Mouse (Mus musculus) ES-Bruce4 (cell line): ENCODE results near the gene Pitpnc1.

Experiments used
- CTCF ChIP-seq: IDR thresholded peaks from one replicate; pipeline ENCODE4 v1.8.1; 2011; ENCODE audit warnings: low read depth, low read length
- EP300 ChIP-seq: IDR thresholded peaks from 2 replicates; pipeline ENCODE4 v1.6.1; 2011; ENCODE audit warnings: low read depth, low read length; ENCODE audit not compliant: insufficient read depth

DNA sequence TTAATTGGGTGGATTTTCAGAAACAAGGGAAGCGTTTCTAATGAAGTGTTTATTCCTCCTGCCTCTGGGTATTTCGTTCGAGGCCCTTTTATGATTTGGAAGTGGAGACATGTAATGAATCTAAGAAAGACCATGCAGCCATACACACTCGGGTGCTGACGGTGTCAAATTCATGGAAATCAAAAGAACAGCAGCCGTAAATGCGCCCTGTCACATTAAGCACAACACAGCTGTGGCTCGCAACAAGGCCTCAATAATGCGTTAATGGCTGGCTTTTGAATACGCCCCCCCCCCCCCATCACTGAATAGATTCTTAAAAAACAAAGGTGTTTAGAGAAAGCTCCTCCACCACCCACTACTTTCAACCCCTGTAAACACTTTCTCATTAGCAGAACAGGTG lies 240.4 kb downstream of the Pitpnc1 start:
- TF ChIP-seq CTCF (no peak), EP300 (no peak)
